Mouse (Mus musculus) lung, adult 18-20 months (tissue): Measurements from ENCODE around the gene Ano10.
A peak's percentile ranks its signal among the peaks of the same experiment; 100 is the strongest.

ENCODE experiments used
- DNase-seq, 2 experiments: peaks; one replicate each; pipeline ENCODE4 v3.0.0; 2022; ENCODE audit warnings: mixed read lengths in 2 of 2

The Ano10 gene

GRCm38 (mm10) chr9:122244080-122244799, 50.0 kb downstream of the Ano10 start:
- peak; percentile 46 to 48 for DNase-seq

GRCm38 (mm10) chr9:122243297-122243696, 50.9 kb downstream of the Ano10 start:
- DNase-seq: no peak

DNA sequence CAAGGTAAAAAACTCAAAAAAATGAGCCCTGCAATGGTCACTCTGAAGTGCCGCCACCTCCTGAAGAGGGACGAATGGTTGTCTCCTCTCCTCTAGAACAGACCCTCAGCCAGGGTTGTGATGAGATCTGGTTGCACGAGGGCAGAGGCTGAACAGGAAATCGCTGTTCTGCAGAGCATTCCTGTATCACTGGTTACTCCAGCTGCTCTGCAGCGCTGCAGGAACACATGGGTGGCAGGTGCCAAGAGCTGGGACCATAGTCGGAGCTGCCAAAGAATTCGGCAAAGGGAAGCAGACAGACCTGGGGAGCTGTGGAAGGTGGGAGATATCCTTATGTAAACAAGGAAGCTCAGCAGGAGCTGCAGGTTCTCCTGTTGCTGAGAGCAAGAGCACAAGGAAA, 51.4 kb downstream of the Ano10 start:
- DNase-seq: no peak

- no peak for DNase-seq
These were observed 52.3 kb downstream of the Ano10 start for GRCm38 (mm10) chr9:122241812-122242400.

DNA sequence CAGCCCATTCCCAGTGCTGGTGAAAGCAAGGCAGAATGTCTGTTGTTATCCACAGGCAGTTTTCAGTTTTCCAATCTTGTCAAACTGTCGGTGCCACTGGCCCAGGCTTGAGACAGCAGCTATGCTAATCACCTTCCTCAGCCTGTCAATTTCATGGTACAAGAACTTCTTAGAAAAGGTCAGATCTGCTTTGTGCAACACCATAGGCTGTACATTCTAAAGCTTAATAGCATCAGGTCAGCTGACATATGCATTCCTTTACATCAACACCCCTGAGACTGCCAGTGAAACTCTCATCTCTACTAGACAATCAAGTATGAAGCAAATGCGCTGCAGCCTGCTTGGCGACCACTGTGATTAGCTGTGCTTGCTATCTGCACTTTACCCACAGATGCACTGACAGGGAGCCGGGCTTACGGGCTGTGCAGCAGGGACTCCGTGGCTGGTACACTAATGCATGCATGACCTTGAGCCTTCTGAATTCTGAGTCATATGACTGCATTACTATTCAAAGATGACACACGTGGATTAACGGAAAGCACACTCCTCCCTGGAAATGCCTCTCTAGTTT, 53.5 kb downstream of the Ano10 start:
- no peak for DNase-seq

- no peak for DNase-seq
These were observed 59.5 kb downstream of the Ano10 start for GRCm38 (mm10) chr9:122234741-122235140.

DNA sequence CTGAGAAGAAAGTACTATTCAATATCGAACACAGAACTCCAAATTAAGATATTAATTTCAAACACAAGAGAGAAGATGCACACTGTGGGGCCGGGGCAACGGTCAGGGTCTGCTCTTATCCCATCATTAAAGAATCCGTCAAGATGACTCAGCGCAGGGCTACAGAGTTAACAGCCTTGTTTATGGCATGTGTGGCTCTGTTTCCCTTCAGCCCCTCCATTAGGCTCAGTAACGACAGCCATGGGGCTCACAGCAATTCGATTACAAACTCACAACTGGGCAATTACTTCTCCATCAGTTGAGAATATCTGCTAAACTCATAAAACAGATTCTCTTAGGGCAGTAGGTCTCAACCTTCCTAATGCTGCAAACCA, 60.3 kb downstream of the Ano10 start:
- no peak for DNase-seq

DNA sequence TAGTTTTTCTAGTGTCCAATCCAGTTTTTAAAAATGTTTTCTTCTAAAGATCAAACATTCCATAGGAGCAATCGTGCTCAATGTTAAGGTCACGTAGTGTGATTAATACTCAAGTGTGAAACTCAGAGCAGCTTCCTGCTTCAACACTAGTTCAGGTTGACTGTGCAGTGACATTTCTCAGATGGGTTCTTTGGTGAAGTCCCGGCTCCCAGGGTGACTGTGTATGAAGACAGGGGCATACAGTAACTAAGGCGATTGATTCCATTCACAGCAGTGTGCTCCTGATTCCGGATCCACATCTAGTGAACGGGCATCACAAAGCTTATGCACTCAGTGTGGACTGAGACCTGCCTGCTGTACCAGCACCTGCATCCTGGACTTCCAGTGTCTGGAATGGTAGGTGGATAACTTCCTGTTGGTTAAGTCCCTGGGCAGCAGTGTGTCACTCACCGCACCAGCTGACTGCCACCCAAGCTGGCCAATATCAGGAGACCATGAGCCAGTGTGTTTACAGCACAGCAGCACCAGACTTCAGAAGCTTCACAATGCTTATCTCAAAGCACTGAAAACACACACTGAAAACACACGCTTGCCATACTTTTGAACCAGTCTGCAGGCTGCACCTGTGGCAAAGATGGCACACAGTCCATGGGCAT, 60.8 kb downstream of the Ano10 start:
- no peak for DNase-seq

DNA sequence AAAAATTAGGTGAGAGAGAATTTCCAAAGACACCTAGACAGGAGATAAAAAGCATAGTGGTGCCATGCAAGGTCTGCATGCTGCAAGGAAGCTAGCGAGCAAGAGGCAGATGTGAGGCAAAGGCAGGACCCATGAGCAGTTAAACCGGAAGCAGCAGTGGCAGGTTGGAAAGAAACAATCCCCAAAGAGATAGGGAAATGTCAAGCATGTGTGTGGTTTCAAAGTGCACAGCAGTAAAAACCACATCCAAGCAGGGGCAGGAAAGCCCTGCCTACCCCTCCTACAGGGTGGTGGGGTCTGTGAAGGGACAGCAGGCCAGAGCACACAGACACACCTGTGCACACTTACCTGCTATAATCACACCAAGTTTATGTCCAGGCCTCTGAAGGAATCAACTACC, 61.3 kb downstream of the Ano10 start:
- no peak for DNase-seq

GRCm38 (mm10) chr9:122230701-122231100, 63.5 kb downstream of the Ano10 start:
- DNase-seq: no peak

GRCm38 (mm10) chr9:122226419-122226818, 67.8 kb downstream of the Ano10 start:
- DNase-seq: no peak

- no peak for DNase-seq
These were observed 68.9 kb downstream of the Ano10 start for GRCm38 (mm10) chr9:122225309-122225708.

GRCm38 (mm10) chr9:122223005-122223404, 71.2 kb downstream of the Ano10 start:
- DNase-seq: no peak

DNA sequence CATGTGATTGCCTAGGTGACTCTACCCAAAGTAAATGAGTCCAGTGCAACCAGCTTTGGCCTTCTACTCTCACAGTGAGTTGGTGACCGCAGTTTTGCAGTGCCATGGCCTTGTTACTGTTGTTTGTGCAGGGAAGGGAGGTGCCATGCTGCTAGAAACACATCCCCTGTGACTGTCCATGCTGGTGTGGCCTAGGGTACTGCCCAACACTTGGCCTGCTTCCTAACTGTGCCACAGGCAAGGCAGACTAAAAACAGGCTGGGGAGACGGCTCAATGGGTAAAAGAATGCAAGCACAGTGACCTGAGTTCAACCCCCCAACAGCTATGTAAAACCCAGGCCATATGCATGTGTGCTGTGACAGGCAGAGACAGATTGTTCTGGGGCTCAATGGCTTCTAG, 74.3 kb downstream of the Ano10 start:
- DNase-seq: no peak

- no peak for DNase-seq
These were observed 77.2 kb downstream of the Ano10 start for GRCm38 (mm10) chr9:122216945-122217529.

- DNase-seq: no peak
These were observed 79.1 kb downstream of the Ano10 start for GRCm38 (mm10) chr9:122215118-122215517.

GRCm38 (mm10) chr9:122208311-122208710, 85.9 kb downstream of the Ano10 start:
- no peak for DNase-seq

DNA sequence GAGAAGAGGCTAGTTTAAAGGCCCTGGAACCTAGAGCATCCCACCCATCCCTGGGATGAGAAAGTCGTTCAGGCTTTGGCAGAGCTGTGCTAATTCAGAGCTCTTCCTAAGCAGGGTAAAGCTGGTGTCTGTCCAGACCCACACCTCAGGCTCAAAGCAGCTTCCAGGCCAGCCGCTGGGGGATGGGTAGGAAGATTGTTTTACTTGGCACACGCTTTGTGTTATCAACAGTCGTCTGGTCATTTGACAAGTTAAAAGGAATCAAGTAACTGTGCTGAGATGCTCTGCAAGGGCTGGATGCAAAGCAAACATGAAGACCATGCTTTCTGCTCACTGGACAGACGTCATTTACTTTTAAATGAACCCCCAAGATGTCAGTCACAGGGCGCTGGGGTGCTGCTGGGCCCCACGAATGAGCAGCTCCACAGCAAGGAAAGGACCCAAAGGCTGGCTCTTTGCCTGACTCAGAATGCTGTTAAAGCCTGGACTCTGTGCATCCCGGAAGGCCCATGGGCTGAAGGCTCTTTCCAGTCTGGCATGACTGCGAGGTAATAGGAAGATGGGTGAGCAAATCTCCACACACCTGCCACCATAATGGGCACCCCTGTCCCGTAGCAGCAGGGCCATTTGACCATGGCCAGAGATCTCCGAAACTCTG, 88.6 kb downstream of the Ano10 start:
- DNase-seq: peak in 1 of 2 experiments; percentile 37

DNA sequence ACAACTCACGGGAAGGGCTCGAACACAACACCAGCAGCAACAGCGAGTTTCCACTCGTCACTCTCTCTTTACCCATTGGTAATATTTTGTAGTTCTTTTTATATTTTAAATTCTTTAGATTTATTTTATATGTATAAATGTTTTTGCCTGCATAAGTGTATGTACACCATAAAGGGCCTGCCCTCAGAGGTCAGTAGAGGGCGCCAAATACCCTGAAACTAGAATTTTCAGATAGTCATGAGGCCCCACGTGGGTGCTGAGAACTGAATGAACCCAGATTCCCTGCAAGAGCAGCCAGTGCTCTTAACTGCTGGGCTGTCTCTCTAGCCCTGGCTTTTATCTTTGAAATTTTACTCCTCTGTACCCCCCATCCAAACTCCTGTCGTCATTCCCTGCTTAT, 89.7 kb downstream of the Ano10 start:
- DNase-seq: no peak

DNA sequence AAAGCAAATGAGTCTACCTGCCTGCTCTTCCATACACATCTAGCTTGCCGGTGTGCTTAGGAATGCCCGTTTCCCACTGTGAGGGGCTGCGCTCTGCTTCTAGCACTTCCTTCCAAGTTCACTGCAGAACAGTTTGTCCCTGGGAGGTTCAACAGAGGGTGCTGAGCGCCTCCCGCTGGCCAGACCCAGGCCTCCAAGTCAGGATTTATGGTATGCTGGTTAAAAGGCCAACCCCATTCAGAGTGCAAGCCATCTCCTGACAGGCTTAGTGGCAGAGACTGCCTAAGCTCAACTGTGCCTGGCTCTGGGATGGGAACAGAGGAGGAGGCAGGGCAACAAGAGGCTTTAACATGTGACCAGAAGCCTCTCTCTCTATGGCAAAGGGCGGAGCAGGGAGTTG, 95.0 kb downstream of the Ano10 start:
- DNase-seq: peak; percentile 64 to 77

DNA sequence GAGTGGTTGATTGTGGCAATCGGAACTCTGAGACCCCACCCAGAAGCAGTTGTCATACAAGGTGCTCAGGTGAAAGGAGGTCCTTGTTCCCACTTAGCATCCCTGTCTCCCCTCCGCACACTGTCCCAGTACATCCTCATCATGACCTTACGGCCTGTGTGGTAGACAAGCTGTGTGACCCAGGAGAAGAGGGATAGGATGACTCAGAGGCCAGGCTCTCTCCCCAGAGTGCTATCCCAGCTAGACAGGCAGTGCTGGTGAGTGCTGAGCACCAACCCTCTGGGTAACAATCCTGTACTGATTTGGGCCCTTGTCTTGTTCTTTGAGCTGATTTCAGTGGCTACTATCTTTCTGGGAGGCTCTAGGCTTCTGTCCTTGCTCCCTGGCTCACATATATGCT, 95.6 kb downstream of the Ano10 start:
- no peak for DNase-seq

DNA sequence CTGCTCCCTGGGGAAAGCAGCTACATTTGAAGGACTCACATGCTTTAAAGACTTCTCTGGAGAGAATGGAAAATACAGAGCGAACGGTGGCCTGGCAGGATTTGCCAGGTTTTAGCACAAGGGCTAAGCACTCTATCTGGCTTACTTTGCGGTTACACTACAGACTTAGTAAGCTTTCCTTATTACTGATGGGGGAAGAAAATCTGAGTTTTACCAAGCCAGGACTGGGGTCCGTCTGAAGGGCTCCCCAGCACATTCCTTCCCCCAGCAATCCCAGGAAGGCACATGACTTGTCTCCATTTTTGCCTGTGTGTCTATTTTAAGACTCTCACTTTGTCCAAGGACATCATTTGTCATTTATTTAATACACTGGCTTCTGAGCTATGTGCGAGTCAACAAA, 97.2 kb downstream of the Ano10 start:
- DNase-seq: no peak
